Mouse (Mus musculus): ENCODE measurements around the gene Gm17949. TPM values are rescaled to one million over a fixed set of nuclear protein-coding genes. Genes with fewer than 3 reads are reported as not detected.

The Gm17949 gene
- polyA plus RNA-seq, 1 experiment from 2014 or later, result not detected

DNA sequence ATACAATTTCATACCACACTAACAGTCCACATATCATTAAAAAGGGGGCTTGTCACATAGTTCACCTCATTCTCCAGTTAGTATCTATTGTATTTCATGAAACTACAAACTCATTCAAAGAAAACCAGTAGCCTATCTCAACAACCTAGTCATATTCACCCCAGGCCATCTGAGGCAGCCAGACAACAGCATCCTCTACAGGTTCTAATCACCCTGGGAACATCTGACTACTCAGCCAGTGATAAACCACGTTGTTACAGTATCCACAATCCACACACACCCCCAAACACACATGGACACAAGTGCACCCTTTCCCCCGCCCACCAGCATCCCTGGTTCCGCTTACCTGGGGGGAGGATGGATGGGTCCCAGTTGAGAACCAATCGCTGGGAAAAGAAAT lies 16.2 kb downstream of the Gm17949 start:
- Histone ChIP-seq H3K9ac (ENCODE audit: low read length) (no peak overlapping the region), H3K27ac (ENCODE audit: low read depth, low read length) (no peak overlapping the region), H3K9me3 (ENCODE audit: control insufficient read depth, low read length) (no peaks in the 10 kb centered on the region), H3K4me2 (ENCODE audit: low read depth) (no peak overlapping the region), H3K4me3 (ENCODE audit: low read depth, low read length) (no peak overlapping the region), H3K4me1 (ENCODE audit: control insufficient read depth, insufficient read depth, low read length) (peaks cover 11% of the 10 kb centered on the region), H3K36me3 (ENCODE audit: control insufficient read depth, insufficient read depth, low read length) (peaks cover 44% of the 10 kb centered on the region), H3K27me3 (ENCODE audit: control insufficient read depth, insufficient read depth, low read length) (no peaks in the 10 kb centered on the region)
- no peak for ATAC-seq (ENCODE audit: insufficient read depth, low FRiP score, low TSS enrichment)
- WGBS, result 97% methylated on average over 4 of the region's 4 CpGs
- DNase-seq (ENCODE audit: low spot score), result no peak

DNA sequence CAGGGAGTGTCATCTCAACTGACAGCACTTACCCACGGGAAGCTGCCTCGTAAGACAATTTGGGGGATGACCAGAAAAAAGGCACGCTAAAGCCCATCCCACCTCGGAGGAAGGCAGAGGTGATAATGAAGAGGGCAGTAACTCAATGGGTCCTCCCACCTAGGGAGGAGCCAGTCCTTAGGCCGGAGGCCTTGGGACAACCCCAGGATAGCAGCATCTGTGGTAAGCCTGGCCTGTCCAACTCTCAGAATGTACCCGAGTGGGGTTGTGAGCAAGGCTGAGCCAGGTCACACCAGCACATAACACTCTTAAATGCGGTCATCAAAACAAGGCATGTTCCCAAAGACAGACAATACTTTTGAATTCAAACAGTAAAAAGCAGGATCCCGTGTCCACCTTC lies 18.4 kb downstream of the Gm17949 start:
- ATAC-seq (ENCODE audit: insufficient read depth, low FRiP score, low TSS enrichment), result no peak
- Histone ChIP-seq H3K4me2 (ENCODE audit: low read depth) (peak overlapping the region; percentile 86), H3K4me1 (ENCODE audit: control insufficient read depth, insufficient read depth, low read length) (peaks cover 11% of the 10 kb centered on the region), H3K9me3 (ENCODE audit: control insufficient read depth, low read length) (no peaks in the 10 kb centered on the region), H3K9ac (ENCODE audit: low read length) (peak overlapping the region; percentile 99), H3K4me3 (ENCODE audit: low read depth, low read length) (peak overlapping the region; percentile 96), H3K27ac (ENCODE audit: low read depth, low read length) (no peak overlapping the region), H3K27me3 (ENCODE audit: control insufficient read depth, insufficient read depth, low read length) (no peaks in the 10 kb centered on the region), H3K36me3 (ENCODE audit: control insufficient read depth, insufficient read depth, low read length) (peaks cover 26% of the 10 kb centered on the region)
- 34% methylated on average over 8 of the region's 8 CpGs for WGBS
- no peak for DNase-seq (ENCODE audit: low spot score)

DNA sequence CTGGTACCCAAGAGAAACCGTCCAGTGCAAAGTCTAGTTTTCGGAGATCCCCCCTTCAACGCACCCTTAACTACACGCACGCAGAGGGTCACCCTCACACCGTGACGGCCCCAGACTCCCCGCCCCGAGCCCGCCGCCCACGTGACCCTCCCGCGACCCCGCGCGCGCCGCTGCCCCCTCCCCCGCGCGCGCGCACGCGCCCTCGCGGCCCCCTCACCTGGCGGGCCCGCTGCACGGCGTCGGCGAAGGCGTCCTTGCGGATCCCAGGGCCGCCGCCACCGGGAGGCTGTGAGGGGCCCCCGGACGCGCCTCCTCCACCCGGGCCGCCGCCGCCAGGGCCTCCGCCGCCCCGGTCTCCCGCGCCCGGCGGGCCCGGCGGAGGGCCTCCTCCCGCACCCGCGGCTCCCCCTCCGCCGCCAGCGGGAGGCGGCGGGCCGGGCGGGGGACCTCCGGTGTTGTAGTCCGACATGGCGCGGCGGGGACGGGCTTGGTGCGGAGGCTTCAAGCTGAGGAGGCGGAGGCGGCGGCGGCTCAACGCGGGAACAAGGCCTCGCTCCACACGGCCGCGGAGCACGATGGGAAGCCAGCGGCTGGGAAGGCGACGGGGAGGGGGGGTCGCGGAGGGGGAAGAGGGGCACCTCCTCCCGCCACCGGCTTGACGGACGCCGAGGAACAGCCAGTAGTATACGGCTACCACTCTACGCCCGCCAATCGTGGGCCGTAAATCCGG lies 19.8 kb downstream of the Gm17949 start, which contains the start of gene Khsrp:
TSS of gene Khsrp (minus strand) at position 592 of the 730 bp plus-strand sequence.
- peaks cover 14% of the 10 kb centered on the region for H3K36me3 ChIP-seq (ENCODE audit: control insufficient read depth, insufficient read depth, low read length)
- peak within 1 kb of the TSS; percentile 91 for H3K27ac ChIP-seq (ENCODE audit: low read depth, low read length)
- H3K27me3 ChIP-seq (ENCODE audit: control insufficient read depth, insufficient read depth, low read length), result no peaks in the 10 kb centered on the region
- H3K4me2 ChIP-seq (ENCODE audit: low read depth), result peak within 1 kb of the TSS; percentile 86
- peak within 1 kb of the TSS; percentile 99 for H3K9ac ChIP-seq (ENCODE audit: low read length)
- ATAC-seq (ENCODE audit: insufficient read depth, low FRiP score, low TSS enrichment), result peak; percentile 2; the same call in 1 of the 2 replicates
- peak within 1 kb of the TSS; percentile 96 for H3K4me3 ChIP-seq (ENCODE audit: low read depth, low read length)
- DNase-seq (ENCODE audit: low spot score), result peak; percentile 55
- no peaks in the 10 kb centered on the region for H3K9me3 ChIP-seq (ENCODE audit: control insufficient read depth, low read length)
- peaks cover 11% of the 10 kb centered on the region for H3K4me1 ChIP-seq (ENCODE audit: control insufficient read depth, insufficient read depth, low read length)
- WGBS, result under 1% methylated on average over 65 of the region's 99 CpGs

DNA sequence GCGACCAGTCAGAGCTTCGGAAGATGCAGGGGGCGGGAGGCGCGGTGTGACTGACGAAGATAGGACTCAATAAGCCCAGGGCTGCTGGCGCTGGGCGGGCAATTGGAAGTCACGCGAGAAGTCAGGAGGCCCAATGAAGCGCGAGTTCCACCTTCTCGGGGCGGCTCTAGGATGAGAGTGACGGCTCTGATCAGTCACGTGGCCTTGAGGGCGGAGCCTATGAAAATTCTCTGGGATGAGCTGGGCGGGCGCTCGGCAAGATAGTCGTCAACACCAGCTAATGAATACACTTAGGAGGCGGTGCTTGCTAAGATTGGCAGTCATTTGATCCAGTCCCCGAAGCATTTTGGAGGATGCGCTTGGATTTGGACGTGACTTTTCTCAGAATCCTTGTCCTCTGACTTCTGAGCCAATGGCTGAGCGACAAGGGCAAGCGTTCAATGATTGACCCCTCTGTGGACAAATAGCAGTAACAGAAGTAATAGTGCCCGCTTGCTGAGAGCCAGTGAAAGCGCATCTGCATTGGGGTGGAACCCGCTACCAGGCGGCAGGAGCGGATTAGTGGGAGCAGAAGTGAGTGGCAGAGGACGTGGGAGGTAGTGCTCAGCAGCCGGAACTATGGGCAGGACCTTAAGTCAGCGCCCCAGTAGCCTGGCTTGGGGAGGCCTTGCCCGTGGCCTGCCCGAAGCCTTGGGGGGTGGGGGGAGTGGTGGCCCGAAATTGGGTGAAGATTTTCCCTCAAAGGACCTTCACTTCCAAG lies 20.6 kb downstream of the Gm17949 start:
- peak; percentile 99 for DNase-seq (ENCODE audit: low spot score)
- H3K27me3 ChIP-seq (ENCODE audit: control insufficient read depth, insufficient read depth, low read length), result no peaks in the 10 kb centered on the region
- under 1% methylated on average over 38 of the region's 38 CpGs for WGBS
- H3K27ac ChIP-seq (ENCODE audit: low read depth, low read length), result peak overlapping the region; percentile 46; the same call in 1 of the 2 replicates
- no peaks in the 10 kb centered on the region for H3K9me3 ChIP-seq (ENCODE audit: control insufficient read depth, low read length)
- ATAC-seq (ENCODE audit: insufficient read depth, low FRiP score, low TSS enrichment), result peak; percentile 99
- H3K4me2 ChIP-seq (ENCODE audit: low read depth), result peak overlapping the region; percentile 49
- H3K4me1 ChIP-seq (ENCODE audit: control insufficient read depth, insufficient read depth, low read length), result peaks cover 11% of the 10 kb centered on the region
- peak overlapping the region; percentile 63 for H3K9ac ChIP-seq (ENCODE audit: low read length)
- peaks cover 11% of the 10 kb centered on the region for H3K36me3 ChIP-seq (ENCODE audit: control insufficient read depth, insufficient read depth, low read length)
- peak overlapping the region; percentile 96 for H3K4me3 ChIP-seq (ENCODE audit: low read depth, low read length)

DNA sequence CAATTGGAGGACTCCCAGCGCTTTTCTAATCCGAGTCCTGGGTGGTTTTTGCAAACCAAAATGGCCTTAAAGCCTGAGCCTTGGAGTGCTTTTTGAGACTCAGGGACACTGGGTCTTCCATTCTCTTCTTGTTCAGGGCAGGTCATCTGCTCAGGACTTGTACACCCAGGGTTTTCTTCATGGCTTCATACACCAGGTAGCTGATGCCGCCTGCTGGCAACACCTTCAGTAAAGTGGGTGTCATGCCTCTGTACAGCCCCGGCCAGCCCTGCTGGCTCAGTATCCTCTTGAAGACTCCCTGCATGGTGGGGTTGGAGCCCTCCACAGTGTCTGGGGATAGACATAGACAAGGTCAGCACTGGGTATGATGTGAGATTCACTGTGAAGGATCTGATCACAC lies 21.6 kb downstream of the Gm17949 start:
- Histone ChIP-seq H3K4me2 (ENCODE audit: low read depth) (no peak overlapping the region), H3K27me3 (ENCODE audit: control insufficient read depth, insufficient read depth, low read length) (no peaks in the 10 kb centered on the region), H3K4me3 (ENCODE audit: low read depth, low read length) (no peak overlapping the region), H3K4me1 (ENCODE audit: control insufficient read depth, insufficient read depth, low read length) (peaks cover 11% of the 10 kb centered on the region), H3K27ac (ENCODE audit: low read depth, low read length) (no peak overlapping the region), H3K9ac (ENCODE audit: low read length) (peak overlapping the region; percentile 63), H3K36me3 (ENCODE audit: control insufficient read depth, insufficient read depth, low read length) (peaks cover 4% of the 10 kb centered on the region), H3K9me3 (ENCODE audit: control insufficient read depth, low read length) (no peaks in the 10 kb centered on the region)
- WGBS, result 91% methylated on average over 4 of the region's 4 CpGs
- no peak for ATAC-seq (ENCODE audit: insufficient read depth, low FRiP score, low TSS enrichment)
- DNase-seq (ENCODE audit: low spot score), result no peak

DNA sequence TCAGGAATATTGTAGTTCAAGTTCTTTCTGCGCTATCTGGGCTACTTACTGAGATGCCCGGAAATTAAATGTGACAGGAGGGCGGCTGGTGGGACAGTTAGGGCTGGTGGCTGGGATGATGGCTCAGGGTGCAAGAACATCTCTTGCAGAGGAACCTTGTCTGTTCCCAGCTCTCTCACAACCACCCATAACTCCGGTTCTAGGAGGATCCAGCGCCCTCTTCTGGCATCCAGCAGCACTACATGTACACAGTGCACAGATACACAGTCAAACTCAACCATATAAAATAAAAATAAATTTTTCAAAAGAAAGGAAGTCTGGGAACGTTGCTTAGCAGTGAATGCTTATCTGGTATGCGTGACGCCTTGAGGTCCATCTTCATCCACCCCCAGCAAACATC lies 27.7 kb downstream of the Gm17949 start:
- H3K4me1 ChIP-seq (ENCODE audit: control insufficient read depth, insufficient read depth, low read length), result no peaks in the 10 kb centered on the region
- DNase-seq (ENCODE audit: low spot score), result no peak
- no peaks in the 10 kb centered on the region for H3K36me3 ChIP-seq (ENCODE audit: control insufficient read depth, insufficient read depth, low read length)
- H3K9me3 ChIP-seq (ENCODE audit: control insufficient read depth, low read length), result no peaks in the 10 kb centered on the region
- H3K9ac ChIP-seq (ENCODE audit: low read length), result no peak overlapping the region
- 39% methylated on average over 8 of the region's 8 CpGs for WGBS
- no peak overlapping the region for H3K4me2 ChIP-seq (ENCODE audit: low read depth)
- H3K4me3 ChIP-seq (ENCODE audit: low read depth, low read length), result no peak overlapping the region
- ATAC-seq (ENCODE audit: insufficient read depth, low FRiP score, low TSS enrichment), result no peak
- no peak overlapping the region for H3K27ac ChIP-seq (ENCODE audit: low read depth, low read length)
- H3K27me3 ChIP-seq (ENCODE audit: control insufficient read depth, insufficient read depth, low read length), result peaks cover 3% of the 10 kb centered on the region; the same call in 1 of the 2 replicates

DNA sequence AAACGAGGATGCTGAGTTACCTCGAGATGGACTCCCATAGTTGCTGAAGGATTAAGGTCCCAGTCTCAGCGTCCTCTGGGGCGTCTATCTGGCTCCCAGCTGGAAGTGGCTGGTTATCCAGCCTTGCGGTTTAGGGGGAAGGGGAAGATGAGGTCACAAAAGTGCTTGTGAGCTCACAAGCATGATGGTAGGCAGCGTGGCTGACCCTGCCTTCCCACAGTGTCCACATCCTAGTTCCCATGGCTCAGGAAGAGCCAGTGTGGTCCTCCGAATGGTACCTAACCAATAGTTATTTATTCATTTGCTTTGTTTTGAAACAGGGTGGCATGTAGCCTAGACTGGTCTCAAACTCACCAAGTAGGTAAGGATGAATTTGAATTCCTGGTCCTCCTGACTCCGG lies 30.3 kb downstream of the Gm17949 start, which contains the start of gene Slc25a41:
TSS of gene Slc25a41 (minus strand) at position 101 of the 400 bp plus-strand sequence.
- WGBS, result 74% methylated on average over 8 of the region's 8 CpGs
- H3K9me3 ChIP-seq (ENCODE audit: control insufficient read depth, low read length), result no peaks in the 10 kb centered on the region
- DNase-seq (ENCODE audit: low spot score) (no peak), ATAC-seq (ENCODE audit: insufficient read depth, low FRiP score, low TSS enrichment) (no peak)
- no peak within 1 kb of the TSS for H3K4me2 ChIP-seq (ENCODE audit: low read depth)
- no peaks in the 10 kb centered on the region for H3K4me1 ChIP-seq (ENCODE audit: control insufficient read depth, insufficient read depth, low read length)
- no peaks in the 10 kb centered on the region for H3K36me3 ChIP-seq (ENCODE audit: control insufficient read depth, insufficient read depth, low read length)
- no peak within 1 kb of the TSS for H3K4me3 ChIP-seq (ENCODE audit: low read depth, low read length)
- no peak within 1 kb of the TSS for H3K9ac ChIP-seq (ENCODE audit: low read length)
- H3K27ac ChIP-seq (ENCODE audit: low read depth, low read length), result no peak within 1 kb of the TSS
- peaks cover 3% of the 10 kb centered on the region; the same call in 1 of the 2 replicates for H3K27me3 ChIP-seq (ENCODE audit: control insufficient read depth, insufficient read depth, low read length)

DNA sequence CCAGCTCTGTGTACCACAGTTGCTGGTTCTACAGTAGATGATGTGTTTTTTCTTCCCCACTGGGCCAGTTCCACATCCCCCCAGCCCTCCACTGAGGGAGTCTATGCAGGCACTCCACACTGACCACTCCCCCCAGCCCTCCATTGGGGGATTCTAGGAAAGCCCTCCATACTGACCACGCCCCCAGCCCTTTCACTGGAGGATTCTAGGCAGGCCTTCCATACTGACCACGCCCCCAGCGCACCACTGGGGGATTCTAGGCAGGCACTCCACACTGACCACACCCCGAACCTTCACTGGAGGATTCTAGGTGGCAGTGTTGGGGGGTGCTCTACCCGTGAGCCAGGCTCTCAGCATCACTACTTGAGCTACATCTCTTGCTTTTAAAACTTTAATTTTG lies 36.1 kb downstream of the Gm17949 start:
- DNase-seq (ENCODE audit: low spot score) (no peak), ATAC-seq (ENCODE audit: insufficient read depth, low FRiP score, low TSS enrichment) (no peak)
- WGBS, result 32% methylated on average over 5 of the region's 5 CpGs
- H3K27ac ChIP-seq (ENCODE audit: low read depth, low read length), result no peak overlapping the region
- no peak overlapping the region for H3K4me2 ChIP-seq (ENCODE audit: low read depth)
- H3K9ac ChIP-seq (ENCODE audit: low read length), result no peak overlapping the region
- no peaks in the 10 kb centered on the region for H3K27me3 ChIP-seq (ENCODE audit: control insufficient read depth, insufficient read depth, low read length)
- H3K4me1 ChIP-seq (ENCODE audit: control insufficient read depth, insufficient read depth, low read length), result no peaks in the 10 kb centered on the region
- H3K4me3 ChIP-seq (ENCODE audit: low read depth, low read length), result no peak overlapping the region
- H3K9me3 ChIP-seq (ENCODE audit: control insufficient read depth, low read length), result no peaks in the 10 kb centered on the region
- no peaks in the 10 kb centered on the region for H3K36me3 ChIP-seq (ENCODE audit: control insufficient read depth, insufficient read depth, low read length)

Measured in neural tube, embryonic 11.5 days (tissue).